Mouse (Mus musculus) lung, embryonic 14.5 days (tissue): ENCODE data around the gene Inpp5e. TPM values are rescaled to one million over a fixed set of nuclear protein-coding genes. Genes with fewer than 3 reads are reported as not detected.
A peak's percentile ranks its signal among the peaks of the same experiment; 100 is the strongest.
"Not testable (repeated sequence)": the region's sequence is repeated elsewhere in the genome, so short reads cannot be mapped to it uniquely, and the experiment has no call there.

Experiments
- ATAC-seq: fragments of 200-750 bp; cut with Nextera tagmentation; 2 replicates; pipeline ENCODE4 v1.8.0; 2017; ENCODE audit warnings: mild to moderate bottlenecking, moderate TSS enrichment, moderate library complexity; ENCODE audit not compliant: insufficient read depth
- DNase-seq: peaks from one replicate; pipeline ENCODE4 v3.0.0-alpha.2; 2015
- H3K27ac ChIP-seq: fragments of 300-500 bp; sonication (generic); 2 replicates; pipeline ENCODE4 v1.5.1; 2014; ENCODE audit warnings: low read depth, mild to moderate bottlenecking, moderate library complexity
- H3K27me3 ChIP-seq: fragments of 300-500 bp; sonication (generic); 2 replicates; pipeline ENCODE4 v1.6.1; 2014; ENCODE audit warnings: low read length, control low read depth; ENCODE audit not compliant: insufficient read depth
- H3K36me3 ChIP-seq: fragments of 300-500 bp; sonication (generic); 2 replicates; pipeline ENCODE4 v1.6.1; 2014; ENCODE audit warnings: control low read depth; ENCODE audit not compliant: insufficient read depth
- H3K4me1 ChIP-seq: fragments of 300-500 bp; sonication (generic); 2 replicates; pipeline ENCODE4 v1.6.1; 2014; ENCODE audit warnings: antibody characterized with exemption, control low read depth; ENCODE audit not compliant: insufficient read depth
- H3K4me2 ChIP-seq: fragments of 300-500 bp; sonication (generic); 2 replicates; pipeline ENCODE4 v1.6.1; 2014; ENCODE audit warnings: mild to moderate bottlenecking
- H3K4me3 ChIP-seq: fragments of 300-500 bp; sonication (generic); 2 replicates; pipeline ENCODE4 v1.5.1; 2014; ENCODE audit warnings: low read depth, low read length
- H3K9ac ChIP-seq: fragments of 300-500 bp; sonication (generic); 2 replicates; pipeline ENCODE4 v1.6.1; 2014
- H3K9me3 ChIP-seq: fragments of 300-500 bp; sonication (generic); 2 replicates; pipeline ENCODE4 v1.6.1; 2016; ENCODE audit warnings: low read depth, low read length, control low read depth
- CTCF ChIP-seq: IDR thresholded peaks from 2 replicates; pipeline ENCODE4 v1.5.1; 2016; ENCODE audit warnings: antibody characterized with exemption, low read depth
- WGBS: fragments of 180-500 bp; shearing (Covaris S2); extraction: QIAGEN DNeasy Blood & Tissue Kit; methylation state at CpG from one replicate; pipeline ENCODE4 v1.1.7; 2014; 5-methylcytosine and 5-hydroxymethylcytosine counted together
- polyA plus RNA-seq: library from polyadenylated mRNA; unstranded; fragments of >200 nt; fragmentation: Nextera tagmentation; extraction: Ambion mirVana; gene quantifications from 2 replicates; pipeline ENCODE4 v1.2.1, GENCODE M21; 2014

The Inpp5e gene
- polyA plus RNA-seq, 1 experiment from 2014 or later: 22.4 TPM

DNA sequence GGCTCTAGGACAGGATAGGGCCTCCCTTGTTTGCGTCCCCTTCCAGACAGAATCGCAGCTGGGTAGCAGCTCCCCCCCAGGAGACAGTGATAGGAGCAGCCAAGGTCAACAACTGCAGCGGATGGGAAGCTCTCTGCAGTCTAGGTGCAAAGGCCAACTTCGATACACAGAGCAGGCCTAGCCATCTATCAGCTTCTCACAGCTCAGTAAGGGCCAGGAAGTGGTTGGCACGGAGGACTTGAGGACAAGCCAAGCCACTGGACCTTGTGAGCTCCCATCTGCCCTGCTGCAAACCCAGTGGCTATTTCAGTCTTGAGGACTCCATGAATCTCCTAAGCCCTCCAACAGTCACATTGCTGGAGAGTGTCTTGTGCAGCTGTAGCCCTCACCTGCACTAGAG is 9.4 kb downstream of the Inpp5e start:
- Histone ChIP-seq H3K9ac (no peak overlapping the region), H3K4me3 (no peak overlapping the region), H3K27ac (no peak overlapping the region), H3K27me3 (no peaks in the 10 kb centered on the region), H3K9me3 (no peaks in the 10 kb centered on the region), H3K4me1 (no peaks in the 10 kb centered on the region), H3K36me3 (peaks cover 86% of the 10 kb centered on the region), H3K4me2 (no peak overlapping the region)
- no peak for DNase-seq
- WGBS: 68% methylated on average over 5 of the region's 5 CpGs
- no peak for ATAC-seq
- no peak for TF ChIP-seq CTCF

DNA sequence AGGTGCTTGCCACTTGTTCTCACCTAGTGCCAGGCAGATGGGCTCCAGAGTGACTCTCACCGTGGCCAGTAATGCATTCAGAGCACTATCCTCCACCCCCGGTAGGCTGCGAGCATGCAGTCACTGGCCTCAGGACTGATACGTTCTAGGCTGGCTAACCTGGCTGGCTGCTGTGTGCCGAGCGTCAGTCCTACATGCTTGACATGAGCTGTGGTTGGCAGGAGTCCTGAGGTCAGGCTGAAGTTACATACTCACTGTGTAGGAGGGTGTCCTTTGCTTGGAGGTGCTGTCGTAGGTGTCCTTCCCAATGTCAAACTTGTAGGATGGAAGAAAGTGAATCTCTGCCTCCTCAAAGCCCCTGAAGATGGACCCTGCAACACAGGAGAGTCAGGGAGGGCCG is 10.0 kb downstream of the Inpp5e start:
- peaks cover 93% of the 10 kb centered on the region for H3K36me3 ChIP-seq
- ATAC-seq: no peak
- no peaks in the 10 kb centered on the region for H3K4me1 ChIP-seq
- no peak overlapping the region for H3K4me2 ChIP-seq
- H3K27ac ChIP-seq: no peak overlapping the region
- WGBS: 85% methylated on average over 8 of the region's 8 CpGs
- no peaks in the 10 kb centered on the region for H3K9me3 ChIP-seq
- no peak overlapping the region for H3K9ac ChIP-seq
- no peaks in the 10 kb centered on the region for H3K27me3 ChIP-seq
- no peak for TF ChIP-seq CTCF
- DNase-seq: no peak
- H3K4me3 ChIP-seq: no peak overlapping the region

- Histone ChIP-seq H3K9ac (no peak overlapping the region), H3K36me3 (peaks cover 73% of the 10 kb centered on the region), H3K27ac (no peak overlapping the region), H3K27me3 (no peaks in the 10 kb centered on the region), H3K4me2 (no peak overlapping the region), H3K9me3 (no peaks in the 10 kb centered on the region), H3K4me3 (no peak overlapping the region), H3K4me1 (peaks cover 5% of the 10 kb centered on the region; the same call in 1 of the 2 replicates)
- DNase-seq (no peak), ATAC-seq (no peak)
- no peak for TF ChIP-seq CTCF
- 91% methylated on average over 6 of the region's 6 CpGs for WGBS
Measured at GRCm38 (mm10) chr2:26391617-26392016, 17.4 kb downstream of the Inpp5e start.

DNA sequence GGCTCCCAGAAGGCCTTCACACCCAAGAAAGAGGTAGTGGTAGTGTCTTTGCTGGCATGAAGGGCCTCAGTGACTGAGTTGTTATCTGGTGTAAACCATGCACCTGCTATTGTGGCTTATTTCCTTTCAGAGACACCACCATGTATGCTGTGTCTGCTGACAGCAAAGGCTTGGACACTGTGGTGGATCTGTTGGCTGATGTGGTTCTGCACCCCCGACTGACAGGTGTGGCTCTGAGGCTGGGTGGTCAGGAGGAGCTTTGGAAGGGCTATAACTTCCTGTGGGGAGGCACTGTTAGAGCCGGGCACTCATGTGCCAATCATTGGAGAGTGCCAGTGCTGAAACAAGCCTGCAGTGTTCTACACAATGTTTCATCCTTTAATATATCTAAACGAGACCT is 18.0 kb downstream of the Inpp5e start:
- DNase-seq (no peak), ATAC-seq (no peak)
- Histone ChIP-seq H3K36me3 (peaks cover 73% of the 10 kb centered on the region), H3K4me3 (peak overlapping the region; percentile 98; the same call in 1 of the 2 replicates), H3K9ac (no peak overlapping the region), H3K27me3 (no peaks in the 10 kb centered on the region), H3K4me2 (no peak overlapping the region), H3K27ac (no peak overlapping the region), H3K4me1 (peaks cover 5% of the 10 kb centered on the region; the same call in 1 of the 2 replicates), H3K9me3 (no peaks in the 10 kb centered on the region)
- WGBS: 82% methylated on average over 3 of the region's 3 CpGs
- no peak for TF ChIP-seq CTCF

GRCm38 (mm10) chr2:26389154-26389690 is 19.8 kb downstream of the Inpp5e start, which contains the start of the genes Entr1 and Pmpca:
Entr1 (minus strand) TSS chr2:26389316.
Pmpca (plus strand) TSS chr2:26389339.
- Histone ChIP-seq H3K27ac (peak within 1 kb of the TSS; percentile 58; the same call in 1 of the 2 replicates), H3K9ac (peak within 1 kb of the TSS; percentile 89), H3K4me1 (peaks cover 5% of the 10 kb centered on the region; the same call in 1 of the 2 replicates), H3K27me3 (no peaks in the 10 kb centered on the region), H3K9me3 (no peaks in the 10 kb centered on the region), H3K36me3 (peaks cover 73% of the 10 kb centered on the region), H3K4me2 (peak within 1 kb of the TSS; percentile 94), H3K4me3 (peak within 1 kb of the TSS; percentile 98)
- TF ChIP-seq CTCF: no peak
- under 1% methylated on average over 60 of the region's 60 CpGs for WGBS
- DNase-seq (peak; percentile 95), ATAC-seq (peak; percentile 92)

GRCm38 (mm10) chr2:26388682-26389153 is 20.3 kb downstream of the Inpp5e start:
- Histone ChIP-seq H3K27me3 (no peaks in the 10 kb centered on the region), H3K9me3 (no peaks in the 10 kb centered on the region), H3K4me3 (peak overlapping the region; percentile 98), H3K9ac (peak overlapping the region; percentile 89), H3K36me3 (peaks cover 73% of the 10 kb centered on the region), H3K27ac (peak overlapping the region; percentile 58; the same call in 1 of the 2 replicates), H3K4me2 (peak overlapping the region; percentile 94), H3K4me1 (peaks cover 5% of the 10 kb centered on the region; the same call in 1 of the 2 replicates)
- WGBS: under 1% methylated on average over 43 of the region's 45 CpGs
- peak; percentile 57 for ATAC-seq
- DNase-seq: no peak
- no peak for TF ChIP-seq CTCF

GRCm38 (mm10) chr2:26387713-26388112 is 21.3 kb downstream of the Inpp5e start:
- ATAC-seq (no peak), DNase-seq (no peak)
- peak overlapping the region; percentile 89; the same call in 1 of the 2 replicates for H3K9ac ChIP-seq
- no peak overlapping the region for H3K27ac ChIP-seq
- 79% methylated on average over 3 of the region's 3 CpGs for WGBS
- no peaks in the 10 kb centered on the region for H3K27me3 ChIP-seq
- TF ChIP-seq CTCF: no peak
- peak overlapping the region; percentile 98 for H3K4me3 ChIP-seq
- peak overlapping the region; percentile 94 for H3K4me2 ChIP-seq
- no peaks in the 10 kb centered on the region for H3K9me3 ChIP-seq
- H3K4me1 ChIP-seq: peaks cover 5% of the 10 kb centered on the region; the same call in 1 of the 2 replicates
- H3K36me3 ChIP-seq: peaks cover 73% of the 10 kb centered on the region

DNA sequence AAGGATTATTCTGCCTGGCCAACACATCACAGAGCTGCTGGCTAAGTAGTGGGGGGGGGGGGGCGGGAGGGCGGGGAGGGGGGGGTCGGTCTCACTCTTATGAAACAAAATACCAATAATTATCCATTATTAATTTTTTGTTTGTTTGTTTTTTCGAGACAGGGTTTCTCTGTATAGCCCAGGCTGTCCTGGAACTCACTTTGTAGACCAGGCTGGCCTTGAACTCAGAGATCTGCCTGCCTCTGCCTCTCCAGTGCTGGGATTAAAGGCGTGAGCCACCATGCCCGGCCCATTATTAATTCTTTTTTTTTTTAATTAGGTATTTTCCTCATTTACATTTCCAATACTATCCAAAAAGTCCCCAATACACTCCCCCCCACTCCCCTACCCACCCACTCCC is 28.1 kb downstream of the Inpp5e start:
- H3K36me3 ChIP-seq: peaks cover 65% of the 10 kb centered on the region
- peak overlapping the region; percentile 81 for H3K4me3 ChIP-seq
- 25% methylated on average over 6 of the region's 6 CpGs for WGBS
- not testable (repeated sequence) for H3K27ac ChIP-seq, H3K27me3 ChIP-seq, H3K4me1 ChIP-seq, DNase-seq, H3K9me3 ChIP-seq
- peak overlapping the region; percentile 92 for H3K4me2 ChIP-seq
- peak overlapping the region; percentile 80 for H3K9ac ChIP-seq
- peak; percentile 33; the same call in 1 of the 2 replicates for ATAC-seq
